Mouse (Mus musculus): ENCODE data around the gene Dll1. TPM values are rescaled to one million over a fixed set of nuclear protein-coding genes. Genes with fewer than 3 reads are reported as not detected.

Gene Dll1
- polyA plus RNA-seq, 1 experiment from 2014 or later: 6.8 TPM

DNA sequence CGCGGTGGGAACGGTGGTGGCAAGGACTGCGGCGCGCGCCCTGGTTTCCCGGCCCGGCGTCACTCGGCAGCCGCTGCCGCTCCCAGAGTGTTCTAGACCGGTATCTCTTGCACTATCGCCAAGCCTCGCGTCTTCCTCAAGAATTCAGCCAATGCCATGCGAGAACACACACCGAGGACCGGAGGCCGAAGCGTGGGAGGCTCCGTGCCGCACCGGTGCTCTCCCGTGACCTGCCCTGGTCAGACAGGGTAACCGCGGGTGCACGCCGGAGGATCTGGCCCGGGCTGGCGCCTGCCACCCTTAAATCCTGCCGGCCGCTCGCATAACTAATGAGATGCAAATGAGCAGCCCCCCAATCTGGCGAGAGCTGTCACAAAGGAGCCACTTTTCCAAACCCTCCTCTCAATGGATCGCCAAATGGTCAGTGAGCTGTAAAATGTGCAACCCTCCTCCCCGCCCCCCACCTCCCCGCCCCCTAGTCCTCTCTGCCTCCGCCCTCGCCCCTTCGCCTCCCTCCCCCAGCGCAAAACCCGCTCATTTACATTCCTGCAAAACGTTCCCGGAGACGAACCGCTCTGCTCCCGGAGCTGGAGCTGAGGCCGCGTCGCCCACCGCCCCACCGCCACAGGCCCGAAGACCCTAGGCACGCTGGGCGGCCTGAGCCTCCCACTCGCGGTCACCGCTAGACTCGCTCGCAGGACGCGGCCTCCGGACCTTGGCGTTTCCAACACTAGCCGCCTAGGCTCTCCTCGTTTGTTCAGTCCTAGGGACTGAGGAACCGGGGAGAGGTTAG is 775 bp downstream of the Dll1 start:
- peak; percentile 30; the same call in 1 of the 2 replicates for ATAC-seq (ENCODE audit: insufficient number of reproducible peaks, low FRiP score, low TSS enrichment, low read depth)
- WGBS: under 1% methylated on average over 68 of the region's 69 CpGs
- H3K4me1 ChIP-seq: peaks cover 42% of the 10 kb centered on the region

GRCm38 (mm10) chr17:15375224-15375623 is 1.4 kb downstream of the Dll1 start:
- H3K4me2 ChIP-seq: peak overlapping the region; percentile 99
- WGBS: 0% methylated on average over 18 of the region's 18 CpGs
- H3K9me3 ChIP-seq: no peaks in the 10 kb centered on the region
- H3K27me3 ChIP-seq: peaks cover 77% of the 10 kb centered on the region
- H3K27ac ChIP-seq: no peak overlapping the region
- peak overlapping the region; percentile 52 for H3K4me3 ChIP-seq
- ATAC-seq (ENCODE audit: insufficient number of reproducible peaks, low FRiP score, low TSS enrichment, low read depth): no peak
- peak overlapping the region; percentile 48 for H3K9ac ChIP-seq
- H3K4me1 ChIP-seq: peaks cover 35% of the 10 kb centered on the region
- no peaks in the 10 kb centered on the region for H3K36me3 ChIP-seq

More for the DNA sequence above, 775 bp downstream of the Dll1 start:
- Histone ChIP-seq H3K9me3 (no peaks in the 10 kb centered on the region), H3K4me2 (peak overlapping the region; percentile 99), H3K9ac (peak overlapping the region; percentile 48), H3K36me3 (no peaks in the 10 kb centered on the region), H3K27me3 (peaks cover 83% of the 10 kb centered on the region), H3K27ac (peak overlapping the region; percentile 7; the same call in 1 of the 2 replicates), H3K4me3 (peak overlapping the region; percentile 52)

- Histone ChIP-seq H3K4me3 (peak overlapping the region; percentile 52), H3K4me1 (peaks cover 32% of the 10 kb centered on the region), H3K9me3 (no peaks in the 10 kb centered on the region), H3K36me3 (no peaks in the 10 kb centered on the region), H3K27me3 (peaks cover 78% of the 10 kb centered on the region), H3K9ac (peak overlapping the region; percentile 48), H3K27ac (no peak overlapping the region), H3K4me2 (peak overlapping the region; percentile 99)
- 3% methylated on average over 48 of the region's 50 CpGs for WGBS
- no peak for ATAC-seq (ENCODE audit: insufficient number of reproducible peaks, low FRiP score, low TSS enrichment, low read depth)
Observed at GRCm38 (mm10) chr17:15374321-15375141, 2.1 kb downstream of the Dll1 start.

GRCm38 (mm10) chr17:15372931-15373652 is 3.6 kb downstream of the Dll1 start:
- Histone ChIP-seq H3K9ac (no peak overlapping the region), H3K4me1 (peaks cover 32% of the 10 kb centered on the region), H3K27ac (no peak overlapping the region), H3K9me3 (no peaks in the 10 kb centered on the region), H3K36me3 (peaks cover 3% of the 10 kb centered on the region; the same call in 1 of the 2 replicates), H3K27me3 (peaks cover 64% of the 10 kb centered on the region), H3K4me2 (peak overlapping the region; percentile 11; the same call in 1 of the 2 replicates), H3K4me3 (no peak overlapping the region)
- 64% methylated on average over 15 of the region's 15 CpGs for WGBS
- no peak for ATAC-seq (ENCODE audit: insufficient number of reproducible peaks, low FRiP score, low TSS enrichment, low read depth)

- H3K4me2 ChIP-seq: peak overlapping the region; percentile 10
- H3K4me1 ChIP-seq: peaks cover 27% of the 10 kb centered on the region
- H3K4me3 ChIP-seq: no peak overlapping the region
- H3K9me3 ChIP-seq: no peaks in the 10 kb centered on the region
- no peak overlapping the region for H3K9ac ChIP-seq
- ATAC-seq (ENCODE audit: insufficient number of reproducible peaks, low FRiP score, low TSS enrichment, low read depth): peak; percentile 31; the same call in 1 of the 2 replicates
- H3K27ac ChIP-seq: peak overlapping the region; percentile 38; the same call in 1 of the 2 replicates
- H3K27me3 ChIP-seq: peaks cover 57% of the 10 kb centered on the region
- 59% methylated on average over 17 of the region's 17 CpGs for WGBS
- peaks cover 3% of the 10 kb centered on the region; the same call in 1 of the 2 replicates for H3K36me3 ChIP-seq
Observed at GRCm38 (mm10) chr17:15371967-15372835, 4.5 kb downstream of the Dll1 start.

DNA sequence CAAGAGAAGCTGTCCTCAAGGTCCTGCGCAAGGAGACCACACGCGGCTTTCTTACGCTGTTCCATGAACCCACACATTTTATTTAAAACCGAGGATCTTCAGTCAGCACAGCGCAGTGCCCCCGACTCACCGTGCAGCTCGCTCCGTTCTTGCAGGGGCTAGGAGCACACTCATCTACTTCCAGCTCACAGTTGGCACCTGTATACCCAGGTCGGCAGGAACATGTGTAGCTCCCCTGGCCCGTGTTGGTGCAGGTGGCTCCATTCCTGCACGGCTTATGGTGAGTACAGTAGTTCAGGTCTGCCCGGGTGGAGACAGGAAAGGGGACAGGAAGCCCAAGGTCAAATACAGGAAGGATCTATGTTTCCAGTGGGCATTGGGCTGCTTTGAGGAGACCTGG is 6.3 kb downstream of the Dll1 start:
- Histone ChIP-seq H3K36me3 (peaks cover 3% of the 10 kb centered on the region; the same call in 1 of the 2 replicates), H3K27ac (no peak overlapping the region), H3K9ac (no peak overlapping the region), H3K4me3 (no peak overlapping the region), H3K27me3 (peaks cover 44% of the 10 kb centered on the region), H3K4me2 (no peak overlapping the region), H3K9me3 (no peaks in the 10 kb centered on the region), H3K4me1 (peaks cover 14% of the 10 kb centered on the region)
- no peak for ATAC-seq (ENCODE audit: insufficient number of reproducible peaks, low FRiP score, low TSS enrichment, low read depth)
- WGBS: 88% methylated on average over 14 of the region's 14 CpGs

DNA sequence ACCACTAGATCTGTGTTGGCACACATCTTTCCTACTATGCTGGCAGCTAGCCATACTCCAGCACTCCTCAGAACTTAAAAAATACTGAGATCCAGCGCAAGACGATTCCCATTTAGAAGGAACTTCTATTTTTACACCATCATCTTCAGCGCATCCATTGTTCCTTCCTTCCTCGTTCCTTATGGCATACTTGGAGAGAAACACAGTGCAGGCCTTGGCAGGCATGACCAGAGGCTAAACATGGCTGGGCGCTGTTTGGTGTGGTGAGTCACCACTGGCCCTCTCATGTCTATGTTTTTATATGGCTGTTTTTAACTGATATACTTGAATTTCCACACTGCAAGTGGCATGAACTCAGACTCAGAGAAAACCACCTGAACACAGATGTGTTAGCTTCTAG is 11.0 kb downstream of the Dll1 start:
- Histone ChIP-seq H3K4me2 (no peak overlapping the region), H3K27me3 (peaks cover 6% of the 10 kb centered on the region; the same call in 1 of the 2 replicates), H3K4me3 (no peak overlapping the region), H3K36me3 (peaks cover 3% of the 10 kb centered on the region; the same call in 1 of the 2 replicates), H3K4me1 (no peaks in the 10 kb centered on the region), H3K27ac (no peak overlapping the region), H3K9ac (no peak overlapping the region), H3K9me3 (no peaks in the 10 kb centered on the region)
- ATAC-seq (ENCODE audit: insufficient number of reproducible peaks, low FRiP score, low TSS enrichment, low read depth): no peak
- 67% methylated on average over 5 of the region's 5 CpGs for WGBS

GRCm38 (mm10) chr17:15363656-15364055 is 13.0 kb downstream of the Dll1 start:
- WGBS: 74% methylated on average over 3 of the region's 3 CpGs
- no peak overlapping the region for H3K4me3 ChIP-seq

DNA sequence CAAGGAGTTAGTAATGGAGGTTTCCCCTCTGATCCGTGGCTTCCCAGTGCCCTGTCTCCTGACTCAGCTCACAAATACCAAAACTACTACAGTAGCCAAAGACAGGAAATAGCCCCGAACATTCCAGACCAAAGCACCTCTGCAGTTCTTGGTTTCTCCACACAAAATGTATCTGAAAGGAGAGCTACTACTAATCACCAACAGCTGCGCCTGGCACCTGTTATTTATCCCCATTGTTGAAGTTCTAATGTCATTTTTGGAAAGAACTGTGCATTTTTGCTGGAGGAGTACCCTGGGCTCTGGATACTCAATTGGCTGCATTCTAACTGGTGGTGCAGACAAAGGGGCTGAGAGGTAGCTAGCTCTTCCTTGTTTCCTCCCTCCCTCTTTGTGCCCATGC is 19.6 kb downstream of the Dll1 start:
- Histone ChIP-seq H3K4me3 (no peak overlapping the region), H3K27me3 (no peaks in the 10 kb centered on the region), H3K9me3 (no peaks in the 10 kb centered on the region), H3K27ac (no peak overlapping the region), H3K4me2 (no peak overlapping the region), H3K36me3 (no peaks in the 10 kb centered on the region), H3K9ac (no peak overlapping the region), H3K4me1 (peaks cover 11% of the 10 kb centered on the region; the same call in 1 of the 2 replicates)
- no peak for ATAC-seq (ENCODE audit: insufficient number of reproducible peaks, low FRiP score, low TSS enrichment, low read depth)
- WGBS: 55% methylated on average over 3 of the region's 3 CpGs

More at GRCm38 (mm10) chr17:15363656-15364055, 13.0 kb downstream of the Dll1 start:
- H3K27me3 ChIP-seq: no peaks in the 10 kb centered on the region
- H3K4me2 ChIP-seq: no peak overlapping the region
- peaks cover 2% of the 10 kb centered on the region; the same call in 1 of the 2 replicates for H3K36me3 ChIP-seq
- H3K9me3 ChIP-seq: no peaks in the 10 kb centered on the region
- H3K4me1 ChIP-seq: no peaks in the 10 kb centered on the region
- no peak overlapping the region for H3K27ac ChIP-seq
- no peak for ATAC-seq (ENCODE audit: insufficient number of reproducible peaks, low FRiP score, low TSS enrichment, low read depth)
- H3K9ac ChIP-seq: no peak overlapping the region

GRCm38 (mm10) chr17:15356526-15356925 is 20.1 kb downstream of the Dll1 start:
- Histone ChIP-seq H3K9me3 (no peaks in the 10 kb centered on the region), H3K4me2 (no peak overlapping the region), H3K27ac (no peak overlapping the region), H3K27me3 (no peaks in the 10 kb centered on the region), H3K4me3 (no peak overlapping the region), H3K9ac (no peak overlapping the region), H3K36me3 (no peaks in the 10 kb centered on the region), H3K4me1 (peaks cover 11% of the 10 kb centered on the region; the same call in 1 of the 2 replicates)
- no peak for ATAC-seq (ENCODE audit: insufficient number of reproducible peaks, low FRiP score, low TSS enrichment, low read depth)
- 62% methylated on average over 5 of the region's 5 CpGs for WGBS
